Comparison of ENCODE assay signal across 8 mouse cellular contexts in the genomic region with DNA sequence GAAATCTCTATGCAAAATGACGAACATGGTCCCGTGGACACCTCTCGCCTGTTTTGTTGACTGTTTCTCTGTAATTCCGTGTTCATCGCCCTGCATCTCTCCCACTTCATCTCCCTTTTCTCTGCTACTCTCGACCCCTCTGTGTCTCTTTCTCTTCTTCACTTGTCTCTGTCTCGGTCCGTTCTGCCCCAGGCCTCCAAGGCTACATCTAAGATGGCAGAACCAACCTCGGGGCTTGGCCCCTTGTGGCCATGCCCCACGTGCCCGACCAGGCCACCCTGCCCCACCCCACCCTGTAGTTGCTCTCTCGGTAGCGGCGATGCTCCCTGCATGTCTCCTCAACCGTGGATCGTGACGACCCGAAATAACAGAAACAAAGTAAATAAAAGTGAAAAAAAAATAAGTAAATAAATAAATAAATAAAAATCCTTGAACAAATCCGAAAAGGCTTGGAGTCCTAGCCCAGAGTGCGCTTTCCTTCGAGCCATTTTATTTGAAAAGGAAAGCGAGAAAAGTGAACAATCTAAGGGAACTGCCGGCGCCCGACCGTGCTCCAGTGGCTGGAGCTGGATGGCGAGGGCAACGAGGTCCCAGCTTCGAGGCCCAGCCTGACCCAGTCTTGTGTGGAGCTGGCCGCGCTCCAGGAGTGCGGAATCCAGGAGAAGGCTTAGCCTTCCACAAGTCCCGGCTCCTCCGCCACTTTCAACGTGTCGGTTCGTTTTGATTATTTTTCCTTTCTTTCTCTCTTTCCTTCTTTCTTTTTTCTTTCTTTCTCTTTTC.
DNase-seq lines count a peak whose midpoint lies in the region; ATAC-seq lines count a peak whose summit lies in the region.

No protein-coding gene starts in this region.

- peak overlapping the region; percentile 32 for H3K4me2 ChIP-seq in stomach, embryonic 16.5 days (ENCODE audit: low read depth, low read length)

- H3K36me3 ChIP-seq in stomach, embryonic 16.5 days (ENCODE audit: control insufficient read depth, insufficient read depth, low read length): no peaks in the 10 kb centered on the region

- H3K9me3 ChIP-seq in stomach, embryonic 16.5 days (replicated peaks; ENCODE audit: control insufficient read depth, low read length): no peaks in the 10 kb centered on the region; the same call in 1 of the 2 replicates

- H3K4me3 ChIP-seq in stomach, embryonic 16.5 days (replicated peaks; ENCODE audit: low read length): peak overlapping the region; percentile 22; the same call in 1 of the 2 replicates

- intact Hi-C loops in heart, postnatal 14 days (cut with DNase I): no loop called here

- no peak for ATAC-seq in stomach, embryonic 16.5 days (ENCODE audit: insufficient read depth, low FRiP score)
- no peak for ATAC-seq in CD4-positive, CD25-positive, alpha-beta regulatory T cell, adult 4 months

- H3K9ac ChIP-seq in stomach, embryonic 16.5 days (ENCODE audit: low read length): no peak overlapping the region; the same call in 1 of the 2 replicates

- DNase-seq in cerebellum, adult 8-10 months: peak; percentile 2
- DNase-seq in cerebellum, adult 9-10 months: no peak
- DNase-seq in adrenal gland, postnatal 25 days: peak; percentile 47
- peak; percentile 21 to 24 for DNase-seq in heart, postnatal 14 days
- peak; percentile 80 to 87 for DNase-seq in kidney, postnatal 25 days
- no peak for DNase-seq in left cerebral cortex, adult 18-20 months (ENCODE audit: low spot score in 2 of 2)

- peaks cover 23% of the 10 kb centered on the region for H3K4me1 ChIP-seq in stomach, embryonic 16.5 days (ENCODE audit: control insufficient read depth, insufficient read depth, low read length)

- peaks cover 73% of the 10 kb centered on the region for H3K27me3 ChIP-seq in stomach, embryonic 16.5 days (ENCODE audit: control insufficient read depth, insufficient read depth, low read length)

- 2% methylated on average over 37 of the region's 37 CpGs for WGBS in stomach, embryonic 16.5 days

- H3K27ac ChIP-seq in stomach, embryonic 16.5 days (ENCODE audit: low read length): no peak overlapping the region

Comparison
In these comparisons a context has a peak if more than half of its experiments do, and no peak if none do; other contexts are left out.
1. DNase-seq: peak in cerebellum, adult 8-10 months (single experiment), adrenal gland, postnatal 25 days (single experiment), heart, postnatal 14 days (2 of 2) and kidney, postnatal 25 days (2 of 2); none in cerebellum, adult 9-10 months (single experiment) and left cerebral cortex, adult 18-20 months (0 of 2).